Comparison of ENCODE assay signal across 24 mouse cellular contexts in the genomic region with DNA sequence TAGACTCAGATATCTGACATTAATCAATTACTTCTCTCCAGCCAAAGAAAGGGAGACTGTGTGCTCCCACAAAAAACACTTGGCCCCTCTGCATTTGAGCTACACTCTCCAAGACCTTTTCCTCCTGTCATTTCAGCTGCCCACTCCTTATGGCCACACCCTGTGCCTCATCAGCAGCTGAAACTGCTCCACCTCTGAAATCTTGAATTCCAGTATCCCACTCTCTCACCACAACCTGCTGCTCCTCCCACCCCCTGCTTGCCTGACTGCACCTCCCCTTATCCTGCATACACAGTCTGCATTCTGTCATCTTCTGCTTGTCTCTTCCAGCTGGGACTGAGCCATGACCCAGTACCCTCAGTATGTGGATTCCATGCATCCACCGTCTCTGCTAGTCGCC. TPM values are rescaled to one million over a fixed set of nuclear protein-coding genes. Genes with fewer than 3 reads are reported as not detected.
DNase-seq lines count a peak whose midpoint lies in the region; ATAC-seq and TF ChIP-seq lines count a peak whose summit lies in the region.
"Had no signal": no experiment of that assay in that cellular context is flagged by ENCODE, and none has a peak within 500 bp of the region (broad histone marks: within the 10 kb centered on the region; RNA-seq: fewer than 3 reads in every experiment).

No protein-coding gene starts in this region.

- H3K9ac ChIP-seq in heart, embryonic 12.5 days: no peak overlapping the region
- H3K9ac ChIP-seq in heart, embryonic 11.5 days (ENCODE audit: low read depth, low read length): no peak overlapping the region
- H3K9ac ChIP-seq: embryonic facial prominence, embryonic 13.5 days; embryonic facial prominence, embryonic 15.5 days; forebrain, embryonic 12.5 days had no signal

- no peaks in the 10 kb centered on the region for H3K36me3 ChIP-seq in heart, embryonic 12.5 days
- H3K36me3 ChIP-seq in heart, embryonic 11.5 days (ENCODE audit: control insufficient read depth, insufficient read depth, low read length): no peaks in the 10 kb centered on the region
- no peaks in the 10 kb centered on the region for H3K36me3 ChIP-seq in myocyte (ENCODE audit: control insufficient read depth, insufficient read depth)
- no peaks in the 10 kb centered on the region for H3K36me3 ChIP-seq in embryonic facial prominence, embryonic 10.5 days (replicated peaks)
- H3K36me3 ChIP-seq: embryonic facial prominence, embryonic 13.5 days; embryonic facial prominence, embryonic 15.5 days; forebrain, embryonic 10.5 days; forebrain, embryonic 12.5 days; G1E had no signal

- H3K4me2 ChIP-seq in heart, embryonic 12.5 days: no peak overlapping the region
- H3K4me2 ChIP-seq in heart, embryonic 11.5 days: no peak overlapping the region
- no peak overlapping the region for H3K4me2 ChIP-seq in myocyte (ENCODE audit: low read depth)
- H3K4me2 ChIP-seq: embryonic facial prominence, embryonic 13.5 days; embryonic facial prominence, embryonic 15.5 days; forebrain, embryonic 12.5 days had no signal

- no peaks in the 10 kb centered on the region for H3K4me1 ChIP-seq in heart, embryonic 12.5 days (replicated peaks)
- no peaks in the 10 kb centered on the region for H3K4me1 ChIP-seq in heart, embryonic 11.5 days (ENCODE audit: control insufficient read depth, insufficient read depth, low read length)
- no peaks in the 10 kb centered on the region for H3K4me1 ChIP-seq in embryonic facial prominence, embryonic 10.5 days
- H3K4me1 ChIP-seq: embryonic facial prominence, embryonic 13.5 days; embryonic facial prominence, embryonic 15.5 days; forebrain, embryonic 10.5 days; forebrain, embryonic 12.5 days had no signal

- peaks cover 9% of the 10 kb centered on the region; the same call in 1 of the 2 replicates for H3K9me3 ChIP-seq in heart, embryonic 12.5 days (replicated peaks)
- no peaks in the 10 kb centered on the region; the same call in 1 of the 2 replicates for H3K9me3 ChIP-seq in heart, embryonic 11.5 days (replicated peaks; ENCODE audit: control insufficient read depth, low read length)
- H3K9me3 ChIP-seq in embryonic facial prominence, embryonic 10.5 days: no peaks in the 10 kb centered on the region
- H3K9me3 ChIP-seq: embryonic facial prominence, embryonic 13.5 days; embryonic facial prominence, embryonic 15.5 days; forebrain, embryonic 12.5 days; G1E had no signal

- no peaks in the 10 kb centered on the region for H3K79me2 ChIP-seq in myocyte (ENCODE audit: control insufficient read depth, insufficient read depth)

- no peak overlapping the region for H3K27ac ChIP-seq in heart, embryonic 12.5 days (ENCODE audit: poor library complexity, severe bottlenecking)
- no peak overlapping the region for H3K27ac ChIP-seq in heart, embryonic 11.5 days (ENCODE audit: low read depth, low read length)
- no peak overlapping the region for H3K27ac ChIP-seq in embryonic facial prominence, embryonic 10.5 days (replicated peaks)
- H3K27ac ChIP-seq: embryonic facial prominence, embryonic 13.5 days; embryonic facial prominence, embryonic 15.5 days; forebrain, embryonic 10.5 days; forebrain, embryonic 12.5 days had no signal

- H3K4me3 ChIP-seq in heart, embryonic 12.5 days: no peak overlapping the region
- no peak overlapping the region for H3K4me3 ChIP-seq in heart, embryonic 11.5 days (ENCODE audit: low read depth, low read length)
- H3K4me3 ChIP-seq in myocyte: no peak overlapping the region
- H3K4me3 ChIP-seq in embryonic facial prominence, embryonic 10.5 days: no peak overlapping the region
- H3K4me3 ChIP-seq: embryonic facial prominence, embryonic 13.5 days; embryonic facial prominence, embryonic 15.5 days; erythroblast, embryonic 14.5 days; forebrain, embryonic 10.5 days; forebrain, embryonic 12.5 days had no signal

- ATAC-seq in heart, embryonic 12.5 days (ENCODE audit: insufficient number of reproducible peaks, low FRiP score): 0 out of 2 replicates have a peak, but pooled peaks have one; percentile 33
- ATAC-seq in heart, embryonic 11.5 days (replicated peaks; ENCODE audit: insufficient number of reproducible peaks, low FRiP score, low TSS enrichment): no peak
- ATAC-seq: activated CD4-positive, CD25-positive, alpha-beta regulatory T cell, adult 4 months; CD4-positive, CD25-positive, alpha-beta regulatory T cell, adult 4 months; forebrain, embryonic 14.5 days; forebrain, embryonic 16.5 days had no signal

- 63% methylated on average over 2 of the region's 2 CpGs for WGBS in heart, embryonic 12.5 days
- 73% methylated on average over 2 of the region's 2 CpGs for WGBS in heart, embryonic 11.5 days (ENCODE audit: insufficient replicate concordance)
- WGBS in embryonic facial prominence, embryonic 10.5 days: 77% methylated on average over 2 of the region's 2 CpGs

- no peaks in the 10 kb centered on the region for H3K27me3 ChIP-seq in heart, embryonic 12.5 days (replicated peaks)
- no peaks in the 10 kb centered on the region for H3K27me3 ChIP-seq in heart, embryonic 11.5 days (ENCODE audit: control insufficient read depth, insufficient read depth, low read length)
- no peaks in the 10 kb centered on the region for H3K27me3 ChIP-seq in myocyte (ENCODE audit: control insufficient read depth, insufficient read depth, insufficient read length)
- H3K27me3 ChIP-seq in embryonic facial prominence, embryonic 10.5 days (replicated peaks; ENCODE audit: low read depth, poor library complexity, severe bottlenecking): no peaks in the 10 kb centered on the region
- H3K27me3 ChIP-seq: embryonic facial prominence, embryonic 13.5 days; embryonic facial prominence, embryonic 15.5 days; forebrain, embryonic 12.5 days had no signal

- DNase-seq in 3T3-L1 (ENCODE audit: low read depth, low spot score): peak; percentile 62
- DNase-seq in NIH3T3 (ENCODE audit: low read depth): peak; percentile 12
- no peak for DNase-seq in left cerebral cortex, postnatal 25 days (ENCODE audit: low spot score in 2 of 2)
- no peak for DNase-seq in embryonic facial prominence, embryonic 10.5 days (ENCODE audit: low spot score)
- DNase-seq: adrenal gland, adult 8-10 months; adrenal gland, postnatal 14 days; adrenal gland, postnatal 36 days; cerebellum, adult 11-12 months; cerebellum, adult 2 months; cerebellum, adult 9-10 months; cerebellum, postnatal 25 days had no signal

- no peak overlapping the region for H3ac ChIP-seq in myocyte (ENCODE audit: control insufficient read depth, insufficient read length)

- TF ChIP-seq POLR2A in myocyte (IDR thresholded peaks at IDR 0.05; ENCODE audit: insufficient read length, low read depth): no peak

- intact Hi-C loops in left cerebral cortex, postnatal 25 days (cut with DNase I): no loop called here

TF ChIP-seq in myocyte, 11 proteins besides CTCF, POLR2A, EP300 and RAD21:
- TF ChIP-seq MAX (IDR thresholded peaks at IDR 0.05; ENCODE audit: low read depth): no peak
- TF ChIP-seq TCF12 (IDR thresholded peaks at IDR 0.05; ENCODE audit: insufficient read depth, poor library complexity, severe bottlenecking): peak; percentile 14
- TF ChIP-seq MYOD1 (IDR thresholded peaks at IDR 0.05; ENCODE audit: control insufficient read depth in 1 of 3, insufficient read length in 2 of 3, low read depth in 2 of 3): peak in 2 of 3 experiments; percentile 25 to 72
- no peak for TF ChIP-seq POLR2AphosphoS2 (IDR thresholded peaks at IDR 0.05; ENCODE audit: insufficient read length, low read depth)
- TF ChIP-seq MYOG (IDR thresholded peaks at IDR 0.05; ENCODE audit: control insufficient read depth in 1 of 3, insufficient read depth in 1 of 3, insufficient read length in 2 of 3, low read depth in 2 of 3): peak in 2 of 3 experiments; percentile 15 to 80
- no peak for TF ChIP-seq CEBPB (IDR thresholded peaks at IDR 0.05; ENCODE audit: insufficient read depth, poor library complexity, severe bottlenecking)
- TF ChIP-seq SRF (IDR thresholded peaks at IDR 0.05; ENCODE audit: control insufficient read depth, insufficient read length, low read depth): no peak
- TF ChIP-seq REST (IDR thresholded peaks at IDR 0.05; ENCODE audit: insufficient read depth, insufficient read length): no peak
- TF ChIP-seq TCF3 (IDR thresholded peaks at IDR 0.05; ENCODE audit: insufficient read length, low read depth): no peak
- TF ChIP-seq E2F4 (IDR thresholded peaks at IDR 0.05; ENCODE audit: insufficient read depth): no peak
- TF ChIP-seq USF1 (IDR thresholded peaks at IDR 0.05; ENCODE audit: low read depth): no peak

RNA-seq across cellular contexts. Expression of a gene that starts 9.2 kb away (rescaled TPM):
- 0.22 TPM in 2 replicates for polyA plus RNA-seq in heart, embryonic 12.5 days (2016; fragmentation: Nextera tagmentation; extraction: Ambion mirVana)
- 0.17 and 0.44 TPM in 2 replicates for polyA plus RNA-seq in heart, embryonic 11.5 days (2014; fragmentation: Nextera tagmentation; extraction: Ambion mirVana)
- polyA plus RNA-seq in myocyte (2012; fragmentation: generic; extraction: Trizol): 7.2 TPM
- 1 to 10 TPM; 4.4 to 4.6 TPM for total RNA-seq in left cerebral cortex, postnatal 25 days (2021)
- polyA plus RNA-seq in embryonic facial prominence, embryonic 10.5 days (2016; fragmentation: Nextera tagmentation; extraction: Ambion mirVana): 0.52 and 0.62 TPM in 2 replicates
- polyA plus RNA-seq: CD4-positive, CD25-positive, alpha-beta regulatory T cell, adult 4 months; erythroblast, embryonic 14.5 days; G1E had no signal

RNA-seq across cellular contexts. Expression of a gene that starts 9.9 kb away (rescaled TPM):
- polyA plus RNA-seq in heart, embryonic 12.5 days (2016; fragmentation: Nextera tagmentation; extraction: Ambion mirVana): 16.6 and 18.3 TPM in 2 replicates
- polyA plus RNA-seq in heart, embryonic 11.5 days (2014; fragmentation: Nextera tagmentation; extraction: Ambion mirVana): 15.9 and 18.6 TPM in 2 replicates
- 13.2 TPM for polyA plus RNA-seq in myocyte (2012; fragmentation: generic; extraction: Trizol)
- 10 to 100 TPM; 20.3 to 21.4 TPM for total RNA-seq in left cerebral cortex, postnatal 25 days (2021)
- 41.8 and 43.4 TPM in 2 replicates for polyA plus RNA-seq in embryonic facial prominence, embryonic 10.5 days (2016; fragmentation: Nextera tagmentation; extraction: Ambion mirVana)

Comparison
In these comparisons a context has a peak if more than half of its experiments do, and no peak if none do; other contexts are left out.
1. DNase-seq: peak in 3T3-L1 (single experiment) and NIH3T3 (single experiment); none in left cerebral cortex, postnatal 25 days (0 of 2) and embryonic facial prominence, embryonic 10.5 days (single experiment).